Mouse (Mus musculus): ENCODE results near the gene Ube2z.

DNA sequence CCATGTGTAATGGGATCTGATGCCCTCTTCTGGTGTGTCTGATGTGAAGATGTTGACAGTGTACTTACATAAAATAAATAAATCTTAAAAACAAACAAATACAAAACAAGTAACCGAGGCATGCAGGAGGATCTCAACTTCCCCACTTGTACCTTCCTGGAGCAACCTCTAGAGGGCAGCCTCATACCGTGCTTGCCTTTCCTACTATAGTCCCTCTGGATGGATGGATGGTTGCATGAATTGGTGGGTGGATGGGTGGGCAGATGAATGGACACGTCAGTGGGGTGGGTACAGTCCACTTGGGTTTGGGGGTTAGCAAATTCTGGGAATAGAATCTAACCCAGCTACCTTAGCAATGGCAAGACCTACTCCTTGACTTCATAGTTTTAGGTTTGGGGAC is 28.2 kb upstream of the Ube2z start:
- no peak for TF ChIP-seq CTCF (IDR thresholded peaks at IDR 0.05; ENCODE audit: borderline replicate concordance, control insufficient read depth, extremely low read depth, insufficient read depth, low read length, poor library complexity)
- TF ChIP-seq POLR2A (IDR thresholded peaks at IDR 0.05; ENCODE audit: control insufficient read depth, extremely low read depth, insufficient read depth, low read length, poor library complexity), result no peak
